Mouse (Mus musculus): ENCODE data around the gene Bcl7c. TPM values are rescaled to one million over a fixed set of nuclear protein-coding genes. Genes with fewer than 3 reads are reported as not detected.

Bcl7c gene
- polyA plus RNA-seq, 1 experiment from 2014 or later, result 64.2 TPM

- Histone ChIP-seq H3K36me3 (peaks cover 11% of the 10 kb centered on the region; the same call in 1 of the 2 replicates), H3K4me3 (replicated peaks) (no peak overlapping the region), H3K4me1 (peaks cover 10% of the 10 kb centered on the region), H3K9me3 (replicated peaks) (no peaks in the 10 kb centered on the region), H3K9ac (no peak overlapping the region), H3K27ac (no peak overlapping the region), H3K27me3 (no peaks in the 10 kb centered on the region), H3K4me2 (no peak overlapping the region)
- WGBS, result 93% methylated on average over 8 of the region's 8 CpGs
- ATAC-seq (replicated peaks; ENCODE audit: low FRiP score), result no peak
Observed at GRCm38 (mm10) chr7:127693290-127693689, 15.4 kb downstream of the Bcl7c start.

GRCm38 (mm10) chr7:127691221-127691989, 17.3 kb downstream of the Bcl7c start:
- peak overlapping the region; percentile 5 for H3K9ac ChIP-seq
- H3K9me3 ChIP-seq (replicated peaks), result no peaks in the 10 kb centered on the region
- H3K36me3 ChIP-seq, result peaks cover 8% of the 10 kb centered on the region; the same call in 1 of the 2 replicates
- peak overlapping the region; percentile 55 for H3K4me2 ChIP-seq
- peak overlapping the region; percentile 23 for H3K4me3 ChIP-seq (replicated peaks)
- 5% methylated on average over 15 of the region's 15 CpGs for WGBS
- peak overlapping the region; percentile 72 for H3K27ac ChIP-seq
- H3K27me3 ChIP-seq, result no peaks in the 10 kb centered on the region
- ATAC-seq (replicated peaks; ENCODE audit: low FRiP score), result peak; percentile 79
- H3K4me1 ChIP-seq, result peaks cover 17% of the 10 kb centered on the region

DNA sequence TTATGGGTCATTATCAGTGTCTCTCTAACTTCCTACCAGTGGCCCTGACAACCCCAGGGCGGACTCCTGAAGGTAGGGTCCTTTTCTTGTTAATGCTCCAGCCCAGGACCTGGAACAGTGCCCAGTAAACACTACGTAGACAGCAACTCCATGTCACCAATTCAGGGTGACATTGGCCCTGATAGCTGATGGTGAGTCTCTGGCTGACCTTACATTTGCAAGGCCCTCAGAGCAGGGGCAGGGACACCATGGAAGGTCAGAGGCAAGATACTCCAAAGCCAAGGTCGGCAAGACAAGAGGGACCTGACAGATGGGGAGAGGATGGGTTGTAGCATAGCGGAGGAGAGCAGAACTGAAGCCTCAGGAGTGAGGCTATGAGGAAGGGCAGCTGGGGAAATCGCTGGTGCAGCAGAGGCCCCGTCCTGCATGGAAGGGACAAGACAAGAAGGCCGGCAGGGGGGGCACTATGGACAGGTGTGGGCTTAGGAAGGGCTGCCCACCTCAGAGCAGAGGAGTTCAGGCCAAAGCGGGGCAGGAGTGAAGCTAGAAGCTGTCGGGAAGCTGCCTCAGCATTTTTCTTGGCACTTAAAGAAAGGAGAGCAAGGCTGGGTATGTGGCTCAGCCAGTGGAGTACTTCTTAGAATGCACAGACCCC, 19.0 kb downstream of the Bcl7c start:
- peaks cover 2% of the 10 kb centered on the region; the same call in 1 of the 2 replicates for H3K36me3 ChIP-seq
- H3K4me2 ChIP-seq, result no peak overlapping the region
- no peaks in the 10 kb centered on the region for H3K9me3 ChIP-seq (replicated peaks)
- H3K4me1 ChIP-seq, result peaks cover 27% of the 10 kb centered on the region
- 73% methylated on average over 9 of the region's 9 CpGs for WGBS
- no peak for ATAC-seq (replicated peaks; ENCODE audit: low FRiP score)
- no peak overlapping the region for H3K9ac ChIP-seq
- no peak overlapping the region for H3K27ac ChIP-seq
- no peaks in the 10 kb centered on the region for H3K27me3 ChIP-seq
- no peak overlapping the region for H3K4me3 ChIP-seq (replicated peaks)

DNA sequence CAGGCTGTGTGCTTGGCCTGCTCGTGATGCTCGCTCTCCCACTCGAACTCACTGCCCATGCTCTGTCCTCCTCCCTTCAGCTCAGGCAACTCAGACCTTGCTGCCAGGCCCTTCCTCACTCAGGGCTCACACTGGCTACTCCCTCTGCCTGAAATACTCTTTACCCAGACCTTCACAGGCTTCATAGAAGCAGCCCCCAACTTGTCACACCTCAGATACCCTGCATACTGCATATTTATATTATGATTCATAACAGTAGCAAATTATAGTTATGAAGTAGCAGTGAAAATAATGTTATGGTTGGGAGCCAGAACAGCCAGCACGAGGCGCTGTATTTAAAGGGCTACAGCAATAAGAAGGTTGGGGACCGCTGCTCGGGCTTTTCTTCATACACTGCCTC, 19.8 kb downstream of the Bcl7c start:
- no peak for ATAC-seq (replicated peaks; ENCODE audit: low FRiP score)
- Histone ChIP-seq H3K9me3 (replicated peaks) (no peaks in the 10 kb centered on the region), H3K36me3 (no peaks in the 10 kb centered on the region), H3K4me3 (replicated peaks) (no peak overlapping the region), H3K4me2 (no peak overlapping the region), H3K27ac (no peak overlapping the region), H3K27me3 (no peaks in the 10 kb centered on the region), H3K4me1 (peaks cover 27% of the 10 kb centered on the region), H3K9ac (no peak overlapping the region)
- WGBS, result 85% methylated on average over 7 of the region's 7 CpGs

DNA sequence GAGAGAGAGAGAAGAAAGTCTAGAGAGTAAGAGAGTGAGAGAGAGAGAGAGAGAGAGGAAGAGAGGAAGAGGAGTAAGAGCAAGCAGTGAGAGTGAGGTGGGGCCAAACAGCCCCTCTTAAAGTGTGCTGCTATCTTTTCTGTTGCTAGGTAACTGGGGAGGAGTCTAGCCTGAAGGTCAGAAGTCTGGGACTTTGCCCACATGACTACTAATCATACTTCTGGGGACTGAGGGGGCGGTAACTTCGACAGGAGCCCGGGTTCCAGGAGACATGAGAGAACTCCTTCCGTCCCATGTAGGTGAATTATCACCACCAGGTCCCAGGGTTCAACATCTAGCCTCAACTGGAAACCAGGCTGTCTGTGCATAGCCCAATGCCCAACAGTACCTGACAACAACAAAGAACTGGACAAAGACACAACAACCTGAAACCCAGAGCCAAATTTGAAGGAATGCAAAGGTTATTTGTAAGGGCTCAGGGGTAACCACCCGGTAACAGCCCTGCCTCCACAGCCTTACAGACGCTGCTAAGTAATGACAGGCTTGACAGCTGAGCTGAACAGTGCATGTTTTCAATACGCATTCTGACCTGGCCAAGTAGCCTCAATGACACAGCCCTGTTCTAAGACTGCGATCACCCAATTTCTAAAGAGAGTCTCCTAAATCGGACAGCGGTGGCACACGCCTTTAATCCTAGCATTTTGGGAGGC, 21.8 kb downstream of the Bcl7c start:
- Histone ChIP-seq H3K4me2 (no peak overlapping the region), H3K27me3 (no peaks in the 10 kb centered on the region), H3K36me3 (no peaks in the 10 kb centered on the region), H3K4me3 (replicated peaks) (no peak overlapping the region), H3K27ac (0 out of 2 replicates have a peak overlapping the region, but pooled peaks have one; percentile 45), H3K9me3 (replicated peaks) (no peaks in the 10 kb centered on the region), H3K9ac (no peak overlapping the region), H3K4me1 (peaks cover 27% of the 10 kb centered on the region)
- no peak for ATAC-seq (replicated peaks; ENCODE audit: low FRiP score)
- WGBS, result 53% methylated on average over 11 of the region's 11 CpGs

DNA sequence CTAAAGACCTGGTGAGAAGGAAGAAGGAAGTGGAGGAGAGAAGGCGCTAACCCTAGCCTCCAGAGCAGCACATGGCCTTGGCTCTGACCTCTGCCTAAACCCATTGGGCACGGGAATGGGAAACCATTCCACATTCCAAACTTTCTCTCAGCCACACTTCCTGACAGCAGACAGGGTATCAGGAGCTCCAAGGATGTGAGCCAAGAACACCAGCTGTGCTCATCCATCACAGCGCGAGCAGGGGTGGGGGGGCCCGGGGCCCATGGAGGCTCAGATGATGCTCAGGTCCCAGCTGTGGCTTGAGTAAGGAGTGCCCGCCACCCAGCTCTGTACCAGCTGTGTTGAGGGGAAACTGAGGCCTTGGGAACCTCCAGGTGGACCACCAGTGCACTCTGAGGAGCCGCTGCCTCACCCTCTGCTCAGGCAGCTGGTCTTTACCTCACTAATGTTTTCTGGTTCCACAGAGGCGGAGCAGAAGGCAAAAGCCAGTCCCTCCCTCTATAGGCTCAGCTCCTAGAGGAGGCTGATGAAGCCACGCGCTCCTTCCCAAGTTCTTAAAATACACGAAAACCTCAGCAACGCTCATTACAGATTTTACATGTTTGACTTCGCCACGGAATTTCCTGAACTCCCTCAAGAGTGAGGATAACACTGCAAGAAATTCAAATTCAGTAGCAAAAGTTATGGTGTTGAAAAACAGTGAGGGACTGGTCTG, 23.3 kb downstream of the Bcl7c start:
- ATAC-seq (replicated peaks; ENCODE audit: low FRiP score), result no peak
- Histone ChIP-seq H3K27ac (no peak overlapping the region), H3K4me3 (replicated peaks) (no peak overlapping the region), H3K36me3 (no peaks in the 10 kb centered on the region; the same call in 1 of the 2 replicates), H3K9ac (no peak overlapping the region), H3K4me2 (no peak overlapping the region), H3K4me1 (peaks cover 17% of the 10 kb centered on the region), H3K9me3 (replicated peaks) (no peaks in the 10 kb centered on the region), H3K27me3 (no peaks in the 10 kb centered on the region)
- WGBS, result 72% methylated on average over 14 of the region's 14 CpGs

- no peak overlapping the region for H3K4me2 ChIP-seq
- H3K27ac ChIP-seq, result no peak overlapping the region
- no peak overlapping the region for H3K9ac ChIP-seq
- WGBS, result 82% methylated on average over 8 of the region's 8 CpGs
- H3K4me3 ChIP-seq (replicated peaks), result no peak overlapping the region
- no peaks in the 10 kb centered on the region for H3K9me3 ChIP-seq (replicated peaks)
- peaks cover 6% of the 10 kb centered on the region; the same call in 1 of the 2 replicates for H3K36me3 ChIP-seq
- H3K27me3 ChIP-seq, result no peaks in the 10 kb centered on the region
- peaks cover 15% of the 10 kb centered on the region for H3K4me1 ChIP-seq
- no peak for ATAC-seq (replicated peaks; ENCODE audit: low FRiP score)
Observed at GRCm38 (mm10) chr7:127681888-127682553, 26.7 kb downstream of the Bcl7c start.

DNA sequence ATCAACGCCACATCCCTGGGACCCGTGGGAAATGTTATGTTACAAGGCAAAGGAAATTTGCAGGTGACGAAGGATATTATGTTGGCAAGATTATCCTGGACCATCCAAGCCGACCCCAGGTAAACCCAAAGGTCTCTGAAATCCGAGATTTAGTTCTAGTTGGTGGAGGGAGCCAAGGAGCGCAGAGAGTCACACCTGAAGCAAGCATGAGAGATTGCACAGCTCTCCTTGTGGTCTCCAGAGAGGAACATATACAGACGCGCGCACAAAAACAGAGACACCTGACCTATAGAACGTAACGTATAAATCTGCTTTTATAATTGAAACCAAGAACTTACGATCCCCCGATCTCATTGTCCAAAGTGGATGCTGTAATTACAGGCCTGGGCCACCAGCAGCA, 28.2 kb downstream of the Bcl7c start:
- WGBS, result 83% methylated on average over 13 of the region's 13 CpGs
- no peak for ATAC-seq (replicated peaks; ENCODE audit: low FRiP score)
- no peak overlapping the region for H3K4me3 ChIP-seq (replicated peaks)
- peaks cover 13% of the 10 kb centered on the region for H3K36me3 ChIP-seq
- H3K27me3 ChIP-seq, result no peaks in the 10 kb centered on the region
- no peak overlapping the region for H3K9ac ChIP-seq
- H3K9me3 ChIP-seq (replicated peaks), result no peaks in the 10 kb centered on the region
- peaks cover 6% of the 10 kb centered on the region; the same call in 1 of the 2 replicates for H3K4me1 ChIP-seq
- H3K27ac ChIP-seq, result no peak overlapping the region
- H3K4me2 ChIP-seq, result no peak overlapping the region

GRCm38 (mm10) chr7:127678811-127679210, 29.9 kb downstream of the Bcl7c start:
- Histone ChIP-seq H3K36me3 (peaks cover 13% of the 10 kb centered on the region), H3K9me3 (replicated peaks) (no peaks in the 10 kb centered on the region), H3K27ac (peak overlapping the region; percentile 9; the same call in 1 of the 2 replicates), H3K4me3 (replicated peaks) (no peak overlapping the region), H3K9ac (no peak overlapping the region), H3K4me2 (no peak overlapping the region), H3K4me1 (no peaks in the 10 kb centered on the region), H3K27me3 (no peaks in the 10 kb centered on the region)
- 78% methylated on average over 2 of the region's 2 CpGs for WGBS
- no peak for ATAC-seq (replicated peaks; ENCODE audit: low FRiP score)

DNA sequence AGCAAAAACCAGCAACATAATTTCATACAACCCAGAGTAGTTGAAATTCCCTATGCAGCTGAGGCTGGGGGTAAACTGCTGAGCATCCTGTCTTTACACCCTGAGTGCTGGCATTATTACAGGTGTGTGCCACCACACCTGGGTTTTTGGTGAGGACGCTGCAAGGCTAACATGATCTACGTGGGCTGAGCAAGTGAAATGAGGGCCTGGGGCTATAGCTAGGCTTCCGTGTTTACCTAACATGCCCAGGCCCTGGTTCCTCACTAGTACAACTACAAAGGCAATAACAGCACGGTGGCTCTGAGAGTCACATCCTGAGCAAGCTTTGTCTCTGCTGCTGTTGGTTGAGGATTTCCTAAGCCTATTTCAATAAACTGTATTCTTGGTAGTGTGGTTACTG, 31.1 kb downstream of the Bcl7c start:
- no peak overlapping the region for H3K4me2 ChIP-seq
- H3K9ac ChIP-seq, result no peak overlapping the region
- H3K36me3 ChIP-seq, result peaks cover 13% of the 10 kb centered on the region
- WGBS, result 85% methylated on average over 4 of the region's 4 CpGs
- H3K27me3 ChIP-seq, result no peaks in the 10 kb centered on the region
- no peak overlapping the region for H3K27ac ChIP-seq
- no peaks in the 10 kb centered on the region for H3K4me1 ChIP-seq
- H3K9me3 ChIP-seq (replicated peaks), result no peaks in the 10 kb centered on the region
- no peak for ATAC-seq (replicated peaks; ENCODE audit: low FRiP score)
- H3K4me3 ChIP-seq (replicated peaks), result no peak overlapping the region

GRCm38 (mm10) chr7:127677077-127677476, 31.7 kb downstream of the Bcl7c start:
- Histone ChIP-seq H3K4me2 (no peak overlapping the region), H3K27ac (no peak overlapping the region), H3K4me1 (no peaks in the 10 kb centered on the region), H3K9me3 (replicated peaks) (no peaks in the 10 kb centered on the region), H3K36me3 (peaks cover 13% of the 10 kb centered on the region), H3K27me3 (no peaks in the 10 kb centered on the region), H3K9ac (no peak overlapping the region), H3K4me3 (replicated peaks) (no peak overlapping the region)
- 76% methylated on average over 6 of the region's 6 CpGs for WGBS
- no peak for ATAC-seq (replicated peaks; ENCODE audit: low FRiP score)

Measured in kidney, embryonic 15.5 days (tissue).